Mouse (Mus musculus): ENCODE data around the gene Tuba1c.

- TF ChIP-seq CTCF (IDR thresholded peaks at IDR 0.05; ENCODE audit: control insufficient read depth, insufficient read depth, insufficient read length) (no peak), CEBPB (IDR thresholded peaks at IDR 0.05; ENCODE audit: low read depth) (no peak), MAX (IDR thresholded peaks at IDR 0.05) (no peak), MYOD1 (IDR thresholded peaks at IDR 0.05; ENCODE audit: control insufficient read depth, insufficient read length, low read depth) (no peak), USF1 (IDR thresholded peaks at IDR 0.05; ENCODE audit: low read depth) (no peak)
Measured at GRCm38 (mm10) chr15:99082322-99082721, 52.6 kb downstream of the Tuba1c start.

Measured in C2C12 (cell line).